Mouse (Mus musculus) right cerebral cortex, adult 2 months (tissue): ENCODE data around the gene Bank1.

ENCODE experiments used
- DNase-seq, 2 experiments: peaks; one replicate each; pipeline ENCODE4 v3.0.0; 2021 to 2022; ENCODE audit warnings: low spot score in 2 of 2

Bank1 gene

DNA sequence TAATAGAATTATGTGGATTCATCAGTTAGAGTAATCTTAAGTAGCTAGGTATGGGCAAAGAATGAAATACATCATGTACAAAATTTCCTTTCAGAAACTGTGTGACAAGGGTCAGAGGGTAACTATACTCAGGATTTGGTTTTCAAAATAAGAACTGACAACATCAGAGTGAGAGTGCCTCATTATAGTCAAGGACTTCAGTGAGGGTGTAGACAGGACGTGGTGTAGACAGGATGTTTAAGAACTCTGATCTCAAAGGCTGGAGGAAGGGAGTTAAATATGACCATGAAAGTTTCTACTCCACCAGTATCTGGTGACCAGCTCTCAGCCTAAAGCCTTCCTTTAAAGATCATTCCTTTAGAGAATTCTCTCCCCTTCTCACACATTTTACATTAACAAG is 219.4 kb downstream of the Bank1 start:
- DNase-seq: no peak

DNA sequence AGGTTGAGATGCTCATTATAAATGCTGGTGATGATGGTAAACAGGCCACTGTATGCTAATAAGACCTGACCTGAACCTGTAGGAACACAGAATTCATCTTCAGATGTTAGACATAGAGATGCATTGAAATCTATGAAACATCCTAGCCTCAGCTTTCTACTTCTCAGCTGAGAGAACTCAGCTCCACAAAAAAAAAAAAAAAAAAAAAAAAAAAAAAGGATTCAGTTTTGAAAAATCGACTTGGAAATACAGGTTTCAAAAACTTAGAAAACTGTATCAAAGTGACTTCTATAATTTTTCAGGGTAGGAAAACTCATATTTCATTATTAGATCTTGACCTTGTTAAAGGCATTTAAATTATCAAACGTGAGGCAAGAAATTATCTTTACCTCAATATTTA is 222.5 kb downstream of the Bank1 start:
- no peak for DNase-seq

DNA sequence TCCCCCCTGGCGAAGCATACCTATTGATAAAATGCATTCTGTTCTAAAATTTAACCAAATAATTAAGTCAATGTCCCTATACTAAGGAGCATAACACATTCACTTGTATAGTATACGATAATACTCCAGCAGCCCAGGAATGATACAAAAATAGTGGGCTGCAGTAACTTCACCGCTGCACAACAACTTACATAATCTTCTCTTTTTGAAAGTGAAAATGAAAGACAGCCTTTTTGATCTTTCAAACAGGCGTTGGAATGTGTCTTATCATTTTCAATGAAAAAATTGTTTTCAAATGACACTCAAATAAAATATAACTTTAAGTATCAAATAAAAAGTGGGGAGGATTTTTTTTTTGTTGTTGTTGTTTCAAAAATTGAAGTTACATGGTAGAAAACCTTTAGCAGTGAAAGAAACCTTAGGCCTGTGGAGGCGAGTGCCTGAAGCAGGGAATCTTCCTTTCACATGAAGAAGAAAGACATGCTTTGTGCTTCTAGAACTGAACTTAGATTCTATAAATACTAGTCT is 224.8 kb downstream of the Bank1 start:
- no peak for DNase-seq

DNA sequence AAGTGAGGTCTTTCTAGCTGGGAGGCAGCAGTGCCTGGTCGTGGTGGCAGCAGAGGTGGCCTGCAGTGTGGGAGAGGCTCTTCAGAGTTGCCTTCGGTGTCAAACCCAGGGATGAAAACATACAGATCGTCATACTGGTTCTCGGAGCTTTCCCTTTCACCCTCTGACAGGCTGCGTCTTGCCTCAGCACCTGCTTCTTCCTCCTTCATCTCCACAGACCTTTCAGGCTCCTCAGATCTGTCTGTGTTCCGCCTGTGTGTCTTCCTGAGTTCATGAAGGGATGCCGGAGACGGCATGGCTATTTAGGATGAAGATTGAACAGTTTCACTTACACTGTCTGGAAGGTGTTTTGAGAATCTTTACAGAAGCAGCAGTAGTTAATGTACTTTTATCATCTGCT is 225.6 kb downstream of the Bank1 start:
- DNase-seq: peak; percentile 10

GRCm38 (mm10) chr3:136086948-136087660 is 238.8 kb downstream of the Bank1 start:
- no peak for DNase-seq

GRCm38 (mm10) chr3:136086431-136086830 is 239.4 kb downstream of the Bank1 start:
- DNase-seq: no peak

- DNase-seq: no peak
Observed at GRCm38 (mm10) chr3:136085077-136085476, 240.8 kb downstream of the Bank1 start.

DNA sequence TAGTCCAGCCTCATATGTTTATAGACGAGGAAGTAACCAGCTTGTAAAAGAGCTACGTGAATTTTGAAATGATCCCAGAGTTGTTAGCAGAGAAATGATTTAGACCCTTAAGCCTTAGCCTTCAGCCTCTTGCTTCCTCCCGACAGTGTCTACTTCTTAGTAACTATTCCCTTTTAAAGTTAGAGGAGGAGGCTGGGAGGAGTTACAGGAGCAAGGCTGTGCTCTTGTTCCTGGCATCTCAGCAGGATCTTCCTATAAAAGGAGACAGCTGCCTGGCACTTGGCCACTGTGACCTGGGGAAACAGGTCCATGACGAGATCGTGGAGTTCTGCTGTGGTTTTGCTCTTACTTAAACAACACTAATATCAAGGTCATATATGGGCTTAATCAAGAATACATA is 241.8 kb downstream of the Bank1 start:
- DNase-seq: no peak

GRCm38 (mm10) chr3:136081264-136081663 is 244.6 kb downstream of the Bank1 start:
- no peak for DNase-seq

DNA sequence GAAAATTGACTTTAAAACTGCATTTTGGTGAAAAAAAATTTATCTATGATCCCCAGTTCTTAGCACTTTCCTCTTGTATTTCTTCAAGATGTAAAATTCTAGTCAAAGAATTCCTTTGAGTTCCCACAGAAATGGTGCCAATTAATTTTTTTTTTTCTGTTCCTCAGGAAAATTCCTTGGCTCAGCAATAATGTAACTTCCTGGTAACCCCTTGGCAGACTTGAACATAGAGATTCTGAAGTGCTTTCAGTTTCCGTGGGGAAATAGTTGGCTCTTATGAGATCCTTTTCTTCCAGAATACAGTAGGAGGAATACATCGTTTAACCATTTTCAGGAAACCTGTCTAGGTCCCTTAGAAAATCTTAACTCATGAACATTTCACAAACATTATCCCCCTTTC is 247.3 kb downstream of the Bank1 start:
- DNase-seq: no peak

GRCm38 (mm10) chr3:136070394-136070793 is 255.5 kb downstream of the Bank1 start:
- no peak for DNase-seq

- DNase-seq: no peak
Observed at GRCm38 (mm10) chr3:136061907-136062306, 264.0 kb downstream of the Bank1 start.

DNA sequence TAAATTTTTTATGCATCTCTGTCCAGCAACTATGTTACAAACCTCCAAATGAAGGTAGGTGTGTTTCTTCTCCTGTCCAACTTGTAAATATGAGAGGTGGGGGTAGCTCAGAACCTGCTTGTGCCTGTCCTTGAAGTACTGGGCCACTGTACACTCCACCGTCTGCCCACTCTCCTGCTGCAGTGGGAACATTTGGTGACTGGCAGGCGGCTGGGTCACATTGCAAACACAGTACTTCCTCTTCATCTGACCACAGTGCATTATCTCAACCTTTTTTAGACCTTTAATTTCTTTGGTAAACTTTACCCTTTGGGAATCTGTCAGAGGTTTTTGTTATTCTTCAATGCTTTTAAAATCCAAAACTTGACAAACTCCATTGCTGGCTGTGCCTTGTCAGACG is 275.2 kb downstream of the Bank1 start:
- no peak for DNase-seq

- DNase-seq: no peak
Observed at GRCm38 (mm10) chr3:136050215-136050614, 275.7 kb downstream of the Bank1 start.

DNA sequence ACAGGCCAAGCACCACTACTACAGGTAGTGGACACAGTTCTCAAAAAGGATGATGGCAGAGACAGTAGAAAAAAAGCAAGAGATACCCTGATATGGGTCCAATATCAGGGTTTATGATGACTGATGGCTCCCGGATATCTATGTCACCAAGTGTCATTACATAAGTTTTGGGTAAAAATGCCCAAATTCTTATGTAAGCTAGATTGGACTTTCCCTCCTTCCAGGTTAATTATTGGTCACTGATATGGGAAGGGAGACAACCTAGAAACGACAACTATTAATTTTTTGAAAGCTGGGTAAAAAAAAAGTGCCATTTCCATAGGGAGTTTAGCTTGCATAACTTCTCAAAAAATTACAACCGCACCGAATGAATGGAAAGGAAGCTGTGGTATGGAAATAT is 277.8 kb downstream of the Bank1 start:
- DNase-seq: no peak

DNA sequence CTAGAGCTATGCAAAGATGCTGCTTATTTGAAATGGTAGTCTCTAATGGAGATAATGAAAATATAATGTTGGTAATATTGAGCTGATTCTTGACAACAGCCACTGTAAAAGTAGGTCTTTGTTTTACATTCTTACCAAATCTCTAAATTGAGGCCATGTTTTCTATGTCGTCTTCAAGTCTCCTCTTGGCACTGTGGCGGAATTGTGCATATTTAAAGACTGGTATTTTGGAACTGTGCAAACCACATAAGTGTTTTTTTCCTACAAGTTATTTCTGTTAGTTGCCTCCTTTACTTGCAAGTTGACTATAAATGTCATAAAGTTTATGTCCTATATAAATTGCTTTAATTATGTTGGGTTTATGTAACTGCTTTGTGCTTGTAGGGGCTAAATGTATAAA is 280.5 kb downstream of the Bank1 start:
- DNase-seq: no peak

DNA sequence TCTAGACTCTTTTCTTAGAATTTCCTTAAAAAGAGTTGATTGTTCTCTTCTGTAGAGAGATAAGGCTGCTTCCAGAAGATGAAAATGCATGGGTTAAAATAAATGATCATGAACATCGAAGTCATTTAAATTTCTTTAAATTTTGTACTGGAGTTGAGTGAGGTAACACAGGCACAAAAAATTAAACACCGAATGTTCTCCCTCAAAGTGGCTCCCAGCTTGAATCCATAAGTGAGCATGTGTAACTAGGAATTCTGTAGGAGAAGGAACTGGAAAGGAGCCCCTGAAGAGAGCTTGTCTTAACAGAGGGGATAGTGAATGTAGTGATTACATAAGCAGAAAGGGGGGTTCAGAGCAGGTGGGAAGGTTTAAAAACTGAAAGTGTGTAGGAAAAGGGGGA is 285.8 kb downstream of the Bank1 start:
- DNase-seq: no peak

- peak in 1 of 2 experiments; percentile 13 for DNase-seq
Observed at GRCm38 (mm10) chr3:136039446-136039845, 286.4 kb downstream of the Bank1 start.

- DNase-seq: no peak
Observed at GRCm38 (mm10) chr3:136037254-136037653, 288.6 kb downstream of the Bank1 start.

DNA sequence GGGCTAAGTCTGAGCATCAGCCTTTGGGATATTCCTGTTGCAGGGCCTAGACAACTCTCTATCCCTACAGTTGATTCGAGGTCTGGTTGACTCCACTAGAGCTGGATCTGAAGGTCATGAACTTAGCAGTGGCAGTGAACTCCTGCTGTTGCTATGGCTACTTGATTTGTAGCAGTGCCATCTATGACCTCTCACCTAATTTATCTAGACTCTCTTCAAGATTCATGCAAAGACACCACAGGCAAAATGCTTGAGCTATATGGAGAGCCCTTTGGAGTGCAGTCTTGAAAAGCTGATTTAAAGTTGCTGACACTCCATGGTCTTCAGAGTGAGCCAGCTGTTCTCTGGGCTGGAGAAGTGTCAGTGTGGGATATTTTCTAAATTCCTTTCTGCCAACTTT is 290.1 kb downstream of the Bank1 start:
- DNase-seq: no peak

- no peak for DNase-seq
Observed at GRCm38 (mm10) chr3:136024876-136025275, 301.0 kb downstream of the Bank1 start.

DNA sequence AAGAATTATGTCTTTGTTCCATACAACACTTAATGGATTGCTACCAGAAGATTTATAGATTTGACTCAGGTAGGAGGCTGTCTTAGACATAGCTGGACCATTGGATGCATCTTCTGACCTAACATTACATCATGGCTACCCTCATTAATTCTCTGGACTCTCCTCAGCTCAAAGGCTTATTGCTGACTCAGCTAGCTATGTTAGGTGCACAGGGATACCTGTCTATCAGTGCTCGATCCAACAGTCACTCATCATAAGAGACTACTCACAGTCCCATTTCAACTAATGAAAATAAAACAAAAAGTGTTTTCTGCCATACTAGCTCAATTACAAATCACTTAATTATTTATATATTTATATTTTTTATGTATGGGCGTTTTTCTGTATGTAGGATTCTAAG is 308.3 kb downstream of the Bank1 start:
- no peak for DNase-seq

- DNase-seq: no peak
Observed at GRCm38 (mm10) chr3:136010616-136011015, 315.2 kb downstream of the Bank1 start.

GRCm38 (mm10) chr3:136007846-136008245 is 318.0 kb downstream of the Bank1 start:
- peak; percentile 63 to 76 for DNase-seq
